Mouse (Mus musculus): ENCODE measurements around the gene Cadm1.

Gene Cadm1

DNA sequence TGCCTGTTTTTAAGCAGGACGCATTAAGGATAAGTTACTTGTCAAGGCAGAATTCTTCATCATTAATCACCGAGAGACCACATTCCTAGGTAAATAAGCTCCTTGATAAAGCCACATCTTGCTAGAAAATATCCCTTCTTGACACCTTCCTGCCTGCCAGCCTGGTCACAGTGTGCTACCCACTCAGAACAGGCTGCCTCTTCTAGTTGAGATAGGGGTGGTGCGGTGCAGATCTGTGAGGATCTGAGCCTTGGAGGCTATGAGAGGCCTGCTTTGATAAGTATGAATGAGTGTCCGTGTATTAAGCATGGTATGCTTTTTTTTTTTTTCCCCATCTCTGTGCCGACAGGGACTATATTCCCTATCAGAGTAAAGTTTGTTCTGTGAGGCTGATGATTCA, 219.2 kb downstream of the Cadm1 start:
- DNase-seq, result no peak

DNA sequence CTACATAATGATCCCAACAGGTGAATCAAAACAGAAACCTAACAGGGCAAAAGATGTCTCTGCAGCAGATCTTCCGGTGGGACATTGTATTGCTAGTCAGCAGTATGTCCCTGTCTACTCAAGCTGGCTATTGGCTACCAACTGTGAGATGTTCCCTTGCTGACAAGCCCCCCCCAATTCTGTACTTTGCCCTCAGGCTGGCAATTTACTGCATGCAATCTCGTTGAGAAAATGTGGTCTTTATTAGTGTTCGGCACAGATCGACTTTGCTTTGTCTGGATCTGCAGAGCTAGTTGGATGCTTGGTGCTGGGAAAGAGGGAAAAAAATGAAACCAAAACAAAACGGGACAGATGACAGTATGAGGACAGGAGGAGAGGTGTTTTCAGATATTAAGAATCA, 222.5 kb downstream of the Cadm1 start:
- DNase-seq, result no peak

DNA sequence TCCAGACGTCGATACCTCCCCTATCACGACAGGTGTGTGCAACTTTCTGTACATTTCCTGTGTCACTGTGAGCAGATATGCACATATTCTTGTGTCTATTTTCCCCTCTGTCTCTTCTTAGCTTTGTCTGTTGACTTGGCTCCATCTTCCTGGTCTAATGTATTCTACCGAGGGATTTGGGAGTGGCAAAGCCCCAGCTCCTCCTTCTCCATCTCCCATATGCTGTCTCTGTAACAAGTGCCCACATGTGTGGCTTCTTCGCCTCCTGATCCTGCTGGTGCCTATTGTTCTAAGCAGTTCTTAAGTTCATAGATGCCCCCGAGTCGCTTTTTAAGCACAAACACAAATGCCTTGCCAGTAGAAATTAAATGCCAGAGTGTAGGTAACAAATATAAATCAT, 223.2 kb downstream of the Cadm1 start:
- no peak for DNase-seq

DNA sequence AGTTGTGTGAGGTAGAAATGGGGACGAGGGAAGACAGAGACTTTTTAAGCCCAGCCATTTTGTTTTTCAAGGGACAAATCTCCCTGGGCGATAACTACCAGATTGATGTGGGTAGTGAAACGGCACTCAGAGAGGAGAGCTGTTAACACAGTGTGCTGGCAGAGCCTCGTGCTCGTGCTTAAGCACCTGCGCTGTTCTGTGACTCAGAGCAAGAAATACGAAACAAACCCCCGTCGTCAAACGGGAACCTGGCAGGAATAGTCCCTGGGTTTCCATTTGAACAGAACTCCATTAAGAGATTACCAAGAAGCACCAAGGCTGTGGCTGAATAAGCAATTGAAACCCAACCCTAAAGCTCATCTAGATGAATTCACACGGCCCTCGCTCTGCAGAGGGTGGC, 225.1 kb downstream of the Cadm1 start:
- DNase-seq, result no peak

DNA sequence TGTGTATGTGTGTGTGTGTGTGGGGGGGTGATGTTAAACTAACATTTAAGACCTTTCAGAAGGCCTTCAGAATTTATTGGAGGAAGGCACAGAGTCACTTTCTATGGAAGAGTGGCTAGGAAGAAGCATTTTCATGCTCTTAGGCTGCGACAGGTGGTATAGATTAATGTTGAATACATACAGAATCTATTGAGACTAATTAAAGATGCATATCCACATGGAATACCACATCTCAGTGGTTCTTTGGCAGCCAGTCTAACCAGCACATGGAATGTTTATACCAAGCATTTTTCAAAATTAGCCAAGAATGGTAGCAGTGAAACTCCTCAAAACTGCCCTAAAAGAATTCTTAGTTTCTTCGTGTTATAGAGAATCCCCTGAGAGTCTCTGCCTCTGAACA, 227.8 kb downstream of the Cadm1 start:
- no peak for DNase-seq

DNA sequence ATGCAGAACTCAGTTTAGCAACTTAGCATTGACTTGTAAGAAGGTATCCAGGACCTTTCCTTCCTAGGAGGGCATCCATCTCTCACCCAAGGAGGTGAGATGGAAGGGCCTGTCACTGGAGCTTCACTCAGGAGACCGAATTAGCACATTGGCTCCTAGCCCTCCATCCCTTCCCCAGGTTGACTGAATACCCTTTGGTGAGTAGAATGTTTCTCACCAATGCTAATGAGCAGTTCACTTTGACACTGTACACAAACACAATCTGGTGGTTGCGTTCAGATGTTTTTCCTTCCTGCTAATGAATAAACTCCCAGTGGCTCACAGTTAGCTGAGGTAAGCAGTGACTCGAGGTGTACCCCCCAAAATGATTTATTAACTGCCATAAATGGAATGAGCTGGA, 228.3 kb downstream of the Cadm1 start:
- no peak for DNase-seq

DNA sequence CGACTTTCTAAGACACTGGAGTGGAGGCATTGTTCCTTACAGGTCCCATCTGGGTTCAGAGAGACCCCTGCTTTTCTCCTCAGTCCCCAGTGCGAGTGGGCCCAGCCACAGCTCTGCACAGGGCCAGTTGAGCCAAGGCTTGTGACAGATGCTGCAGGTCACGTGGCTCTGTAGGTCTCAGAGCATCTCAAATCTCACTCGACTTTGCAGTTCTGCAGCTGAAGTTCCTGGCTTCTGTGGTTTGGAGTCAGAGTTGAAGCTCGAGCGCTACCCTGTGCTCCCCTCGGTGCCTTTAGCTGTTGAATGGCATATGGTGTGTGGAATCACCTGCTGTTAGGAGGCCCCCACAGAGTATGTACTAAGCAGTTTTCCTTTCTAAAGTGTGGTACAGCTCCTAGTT, 229.8 kb downstream of the Cadm1 start:
- no peak for DNase-seq

DNA sequence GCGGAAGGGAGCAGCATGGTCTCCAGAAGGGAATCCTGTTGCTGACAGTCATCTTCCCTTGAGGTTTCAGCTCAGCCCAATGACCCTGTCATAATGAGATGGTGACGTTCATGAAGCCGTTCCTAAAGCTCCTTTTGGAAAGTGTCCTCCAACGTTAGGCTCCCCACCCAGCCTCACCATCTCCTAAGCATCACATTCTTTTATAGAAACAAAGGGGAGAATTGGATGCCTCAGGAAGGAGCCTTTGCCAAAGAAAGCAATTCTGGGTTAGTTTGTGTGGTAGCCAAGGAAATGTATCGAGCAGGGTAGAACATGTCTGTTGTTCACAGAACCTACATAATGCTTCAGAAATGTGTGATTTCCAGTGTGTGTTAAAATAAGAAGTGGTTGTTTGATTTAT, 231.6 kb downstream of the Cadm1 start:
- DNase-seq, result no peak

DNA sequence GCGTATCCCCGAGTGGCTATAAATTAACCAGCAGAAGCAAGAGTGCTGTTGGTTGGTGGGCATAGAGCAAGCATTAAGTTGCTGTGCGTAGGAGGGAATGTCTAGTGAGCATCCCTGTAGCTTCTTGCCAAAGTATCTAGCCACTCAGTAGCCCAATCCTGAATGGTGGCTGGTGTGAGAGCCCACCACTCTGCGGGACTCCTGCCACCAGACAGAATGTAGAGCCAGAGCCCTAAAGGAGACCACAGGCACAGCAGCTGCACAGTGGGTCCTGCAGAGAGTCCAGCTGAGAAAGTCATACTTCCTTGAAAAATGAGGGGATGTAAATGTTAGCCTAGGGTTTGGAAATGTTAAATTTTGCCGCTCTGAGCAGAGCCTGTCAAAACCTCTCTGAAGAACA, 232.9 kb downstream of the Cadm1 start:
- no peak for DNase-seq

DNA sequence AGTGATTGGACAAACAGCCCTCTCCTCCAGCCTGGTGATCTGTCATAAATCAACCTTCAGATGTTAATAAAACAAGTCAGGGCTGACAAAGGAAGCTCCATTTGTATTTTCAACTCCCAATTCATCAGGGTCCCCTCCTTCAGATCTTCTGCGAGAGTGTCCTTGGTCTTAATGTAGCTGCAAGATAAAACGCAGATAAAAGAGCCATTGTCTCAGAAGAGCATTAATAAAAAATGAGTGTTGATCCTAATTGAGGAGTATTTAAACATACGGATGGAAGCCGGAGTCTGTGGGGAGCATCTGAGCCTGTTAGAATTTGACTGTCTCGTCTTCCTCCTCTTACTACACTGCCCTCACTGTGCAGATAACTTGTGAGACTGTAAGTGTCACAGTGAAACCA, 234.9 kb downstream of the Cadm1 start:
- DNase-seq, result no peak

DNA sequence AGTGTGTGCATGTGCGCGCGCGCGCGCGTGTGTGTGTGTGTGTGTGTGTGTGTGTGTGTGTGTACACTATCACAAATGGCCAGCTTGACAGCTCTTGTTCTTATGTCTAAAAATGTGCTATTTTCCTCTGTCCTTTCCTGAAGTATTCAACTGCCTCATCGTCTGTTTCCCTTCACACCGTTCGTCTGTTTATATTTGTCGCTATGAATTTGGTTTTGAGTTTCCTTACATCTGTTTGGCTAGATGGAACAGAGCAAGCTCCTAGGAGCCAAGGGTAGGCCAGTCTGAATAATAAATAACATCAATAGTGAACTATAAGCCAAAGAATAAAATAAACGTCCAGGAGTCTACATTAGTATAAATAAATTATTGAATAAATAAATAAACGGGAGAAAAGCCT, 235.3 kb downstream of the Cadm1 start:
- no peak for DNase-seq

DNA sequence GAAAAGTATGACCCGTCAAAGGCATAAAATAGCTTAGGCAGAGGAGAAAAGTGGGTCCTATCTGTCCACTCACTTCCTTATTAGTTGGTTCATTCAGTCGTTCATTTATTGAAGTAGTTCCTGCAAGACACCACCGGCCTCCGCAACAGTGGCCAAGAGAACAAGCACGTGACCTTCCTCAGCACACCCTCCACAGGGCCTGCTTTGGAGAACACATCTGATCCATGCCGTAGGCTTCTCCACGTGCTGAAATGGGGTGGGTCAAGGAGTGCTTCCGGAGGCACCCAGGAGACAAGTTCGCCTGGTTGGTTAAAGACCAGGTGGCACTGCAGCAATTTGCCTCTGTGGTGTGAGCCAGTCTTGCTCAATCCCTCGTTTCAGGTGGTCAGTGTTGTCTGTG, 236.4 kb downstream of the Cadm1 start:
- DNase-seq, result no peak

DNA sequence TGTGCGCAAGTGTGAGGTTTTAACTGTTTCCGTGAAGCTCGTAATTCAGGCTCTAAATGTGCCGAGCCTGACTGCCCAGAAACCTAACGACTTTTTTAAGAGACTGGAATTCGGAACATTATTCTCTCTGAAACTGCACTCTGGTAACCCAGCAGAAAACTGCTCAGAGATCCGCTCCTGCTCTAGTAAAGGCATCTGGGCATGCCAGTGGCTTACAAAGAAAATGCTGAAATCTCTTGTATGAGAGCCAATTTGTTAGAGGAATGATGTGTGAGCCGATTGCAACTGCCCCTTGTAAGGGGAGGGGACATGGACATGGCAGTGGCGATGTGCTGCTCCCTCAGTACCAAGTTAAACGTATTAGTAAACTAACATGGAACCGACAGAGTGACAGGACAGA, 240.9 kb downstream of the Cadm1 start:
- DNase-seq, result no peak

DNA sequence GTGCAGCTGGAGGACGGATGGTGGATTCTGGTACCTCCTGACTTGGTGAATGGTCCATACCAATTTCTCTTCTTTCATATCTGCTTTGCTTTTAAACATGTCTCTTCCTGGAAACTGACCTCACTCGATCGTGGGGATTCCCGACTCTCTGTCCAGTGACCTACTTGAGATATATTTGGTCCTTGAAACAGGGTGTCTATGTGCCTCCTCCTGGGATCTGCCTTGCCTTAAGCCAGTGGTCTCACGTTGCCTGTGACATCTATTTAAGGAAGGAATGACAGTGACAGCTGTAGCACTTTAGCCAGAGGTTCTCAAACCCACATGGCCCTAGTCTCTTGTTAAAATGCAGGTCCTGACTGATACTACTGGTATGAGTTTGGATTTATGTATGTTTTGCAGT, 242.0 kb downstream of the Cadm1 start:
- no peak for DNase-seq

DNA sequence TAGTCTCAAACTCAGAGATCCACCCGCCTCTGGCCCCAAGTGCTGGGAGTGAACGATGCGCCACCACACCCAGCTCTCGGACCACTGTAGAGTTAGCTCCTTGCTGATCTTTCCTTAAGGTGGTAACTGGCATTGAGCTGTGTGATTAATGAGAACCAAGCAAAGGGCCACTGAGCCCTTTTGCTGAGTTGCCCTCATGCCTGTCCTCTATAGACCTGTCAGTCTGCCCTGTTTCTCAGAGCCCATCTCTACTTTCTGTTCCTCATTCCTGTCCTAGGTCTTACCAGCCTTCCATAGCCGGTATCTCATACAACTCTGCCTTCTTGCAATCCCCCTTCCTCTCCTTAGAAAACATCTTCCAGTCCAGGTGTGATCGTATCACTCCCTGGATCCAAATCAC, 242.8 kb downstream of the Cadm1 start:
- DNase-seq, result no peak

DNA sequence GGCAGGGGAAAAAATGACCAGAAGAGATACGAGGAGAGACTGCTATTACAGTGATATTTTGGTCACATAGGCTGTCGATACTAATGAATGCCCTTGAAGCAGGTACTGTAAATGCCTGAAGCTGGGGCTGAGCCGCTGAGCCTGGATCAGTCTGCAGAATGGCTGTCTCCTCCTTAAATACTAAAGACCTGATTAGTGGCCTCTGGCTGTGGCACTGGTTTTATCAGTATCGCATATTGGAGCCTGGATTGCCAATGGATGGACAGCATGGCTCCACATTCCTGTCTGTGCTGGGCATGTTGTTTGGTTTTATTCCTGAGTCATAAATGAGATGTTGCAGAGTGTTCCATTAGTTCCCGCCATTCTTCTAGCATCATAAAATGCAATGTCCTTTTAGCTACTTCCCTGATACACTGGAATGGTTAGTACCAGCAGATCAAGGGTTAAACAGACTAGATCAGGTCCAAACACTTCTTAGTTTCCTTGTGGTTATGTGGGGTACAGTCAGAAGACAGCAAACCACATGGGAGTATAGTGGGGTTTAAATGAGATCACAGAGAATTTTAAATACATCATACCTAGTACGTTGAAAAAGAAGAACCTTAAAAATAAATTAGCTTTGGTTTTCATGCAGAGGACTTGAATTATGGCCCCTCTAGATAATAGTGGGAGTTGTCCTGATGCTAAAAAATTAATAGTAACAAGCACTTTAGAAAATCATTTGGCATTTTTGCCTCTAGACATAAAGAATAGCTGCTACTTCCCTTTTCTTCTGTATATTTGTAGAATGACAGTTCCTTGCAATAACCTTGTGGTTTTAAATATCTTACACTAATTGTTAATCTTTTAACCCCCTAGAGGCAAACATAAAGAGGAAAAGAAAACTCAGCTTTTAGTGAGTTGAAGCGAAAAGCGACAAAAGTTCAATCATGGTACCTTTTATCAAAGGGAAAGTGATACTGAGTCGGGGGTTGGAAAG, 247.3 kb downstream of the Cadm1 start:
- DNase-seq, result no peak

DNA sequence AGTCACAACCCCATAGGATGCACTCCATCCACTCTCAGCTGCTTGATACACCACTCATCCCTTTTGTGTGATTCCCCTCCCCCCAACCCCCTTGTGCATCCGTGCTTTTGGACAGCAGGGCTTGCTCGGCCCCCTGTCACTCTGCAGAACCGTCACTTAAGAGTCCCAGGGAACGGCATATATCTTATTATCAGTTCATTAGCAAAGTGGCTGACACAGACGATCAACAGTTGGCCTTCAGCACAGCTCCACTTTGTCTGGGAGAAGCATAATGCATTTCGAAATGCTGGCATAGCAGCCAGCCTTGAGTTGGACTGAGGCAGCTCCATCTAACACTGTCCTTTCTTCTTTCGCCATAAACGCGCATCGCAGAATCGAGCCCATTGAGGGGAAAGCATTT, 248.5 kb downstream of the Cadm1 start:
- no peak for DNase-seq

DNA sequence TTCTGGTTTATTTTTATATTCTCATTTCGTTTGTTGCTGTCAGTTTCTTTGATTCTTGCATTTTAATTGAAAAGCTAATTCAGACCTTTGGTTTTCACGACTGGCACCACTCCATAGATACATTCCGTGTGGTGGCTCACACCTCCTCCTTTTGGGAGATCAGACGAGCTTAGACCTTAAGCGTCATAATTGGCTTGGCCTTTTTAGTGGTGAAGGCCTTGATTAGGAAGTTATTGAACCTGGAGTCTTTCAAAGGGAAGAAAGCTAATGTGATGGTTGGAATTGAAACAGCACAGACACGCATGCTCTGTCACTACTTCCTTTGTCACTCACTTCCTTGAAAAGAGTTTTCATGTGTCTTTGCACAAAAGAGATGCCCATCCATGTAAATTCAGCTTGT, 249.3 kb downstream of the Cadm1 start:
- DNase-seq, result no peak

DNA sequence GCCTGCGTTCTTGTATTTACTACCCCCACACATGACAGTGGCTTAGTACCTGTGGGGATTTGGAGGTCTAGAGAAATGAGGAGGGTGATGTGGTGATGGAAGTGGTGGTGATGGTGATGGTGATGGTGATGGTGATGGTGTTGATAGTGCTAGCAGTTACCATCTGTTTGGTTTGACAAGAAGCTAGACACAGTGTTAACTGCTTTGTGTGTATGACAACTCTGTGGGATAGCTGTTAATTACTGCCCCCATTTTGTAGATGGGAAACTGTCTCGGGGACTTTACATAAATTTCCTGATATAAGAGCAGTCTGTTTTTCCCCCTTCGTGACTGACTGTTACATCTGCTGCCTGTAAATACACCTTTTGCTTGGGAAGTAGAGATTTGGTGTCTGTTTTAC, 256.7 kb downstream of the Cadm1 start:
- no peak for DNase-seq

DNA sequence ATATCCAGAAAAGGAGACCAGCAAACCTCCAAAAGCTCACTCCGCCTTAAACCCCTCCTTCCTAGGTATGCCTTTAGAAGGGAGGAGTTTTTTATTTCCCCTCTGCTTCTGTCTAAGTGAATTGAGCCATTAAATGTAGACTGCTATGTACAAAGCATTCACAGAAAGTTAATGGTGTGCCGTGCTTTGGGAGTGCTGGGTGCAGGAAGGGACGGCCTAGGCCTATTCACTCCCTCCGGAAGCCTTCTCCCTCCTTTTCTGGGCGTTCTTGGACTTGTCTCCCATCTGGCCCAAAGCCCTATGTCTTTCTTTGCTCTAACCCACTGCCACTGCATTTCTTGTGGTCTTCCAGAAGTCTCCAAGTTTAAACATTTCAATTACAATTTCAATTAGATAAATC, 268.5 kb downstream of the Cadm1 start:
- DNase-seq, result no peak

DNA sequence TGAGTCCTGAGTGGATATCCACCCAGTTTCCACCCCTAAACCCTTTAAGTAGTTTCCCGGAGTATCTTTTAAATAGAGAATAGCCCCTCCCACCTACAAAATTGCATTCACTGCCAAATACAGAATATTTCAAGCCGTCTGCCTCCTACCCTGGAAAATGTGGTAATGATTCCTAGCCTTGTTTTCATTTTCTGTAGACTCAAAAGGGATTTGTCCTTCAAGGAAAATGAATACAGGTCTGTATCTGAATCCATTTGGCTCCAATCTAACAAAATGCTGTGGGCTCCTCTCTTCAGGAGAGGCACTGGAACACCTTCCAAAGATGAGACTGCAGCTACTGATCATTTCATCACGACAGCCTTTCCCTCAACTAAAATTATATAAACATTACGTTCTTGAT, 271.3 kb downstream of the Cadm1 start:
- no peak for DNase-seq

DNA sequence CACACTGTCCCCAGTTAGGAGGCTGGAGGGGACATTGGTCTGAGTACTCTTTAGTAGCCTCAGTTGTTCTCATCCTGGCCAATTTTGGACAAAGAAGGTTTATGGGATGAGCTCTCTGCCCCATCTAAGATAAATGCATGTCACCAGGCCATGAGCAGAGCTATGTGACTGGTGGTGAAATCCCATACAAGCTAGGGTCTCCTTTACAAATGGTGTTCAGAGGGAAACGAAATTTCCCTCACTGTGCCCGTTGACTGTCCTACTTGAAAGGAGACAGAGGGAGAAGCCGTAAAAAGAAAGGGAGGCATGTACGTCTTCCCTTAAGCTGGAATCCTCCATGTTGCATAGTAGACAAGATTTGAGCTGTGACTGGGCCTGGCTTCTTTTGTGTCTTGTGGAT, 272.6 kb downstream of the Cadm1 start:
- no peak for DNase-seq

DNA sequence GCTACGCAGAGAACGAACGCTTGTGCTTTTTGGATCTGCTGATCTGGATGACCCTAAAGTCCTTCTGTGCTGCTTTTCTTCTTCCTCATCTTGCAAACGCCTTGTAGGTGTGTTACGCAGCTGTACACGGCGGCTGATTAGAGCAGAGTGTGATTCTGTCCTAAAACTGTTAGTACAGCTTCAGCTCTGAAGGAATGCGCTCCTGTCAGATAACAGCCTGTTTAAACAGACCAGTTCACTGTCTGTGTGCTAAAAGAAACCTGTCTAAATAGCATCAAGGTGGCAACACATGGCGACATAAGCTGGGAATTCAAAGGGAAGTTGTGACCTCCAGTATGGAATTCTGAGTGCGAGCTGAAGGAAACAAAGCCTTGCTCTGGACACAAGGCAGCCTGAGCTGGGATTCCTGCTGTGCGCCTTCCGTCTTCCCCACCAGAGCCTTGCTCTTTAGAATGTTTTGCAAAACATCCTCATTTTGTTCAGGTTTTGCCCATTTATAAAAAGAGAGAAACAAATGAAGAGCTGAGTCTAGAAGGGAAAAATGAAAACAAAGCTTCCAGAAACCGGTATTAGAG, 273.6 kb downstream of the Cadm1 start:
- no peak for DNase-seq

DNA sequence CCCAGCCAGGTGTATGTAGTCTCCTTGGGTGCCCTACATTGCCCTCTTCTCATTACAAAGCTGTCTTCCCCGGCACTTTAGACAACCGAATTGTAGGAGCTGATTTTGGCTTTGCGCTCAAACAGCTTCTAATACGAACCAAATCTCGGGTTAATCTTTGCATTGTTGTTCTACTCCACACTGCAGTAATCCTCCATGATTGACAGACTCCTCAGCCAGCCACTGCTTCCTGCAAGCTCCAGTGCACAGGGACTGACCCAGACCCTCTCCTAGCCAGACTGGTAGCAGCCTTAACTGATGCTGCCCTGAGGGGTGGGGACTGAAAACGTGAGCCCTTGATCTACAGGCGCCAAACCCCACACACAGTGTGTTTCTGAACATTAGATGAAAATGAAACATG, 275.7 kb downstream of the Cadm1 start:
- DNase-seq, result no peak

DNA sequence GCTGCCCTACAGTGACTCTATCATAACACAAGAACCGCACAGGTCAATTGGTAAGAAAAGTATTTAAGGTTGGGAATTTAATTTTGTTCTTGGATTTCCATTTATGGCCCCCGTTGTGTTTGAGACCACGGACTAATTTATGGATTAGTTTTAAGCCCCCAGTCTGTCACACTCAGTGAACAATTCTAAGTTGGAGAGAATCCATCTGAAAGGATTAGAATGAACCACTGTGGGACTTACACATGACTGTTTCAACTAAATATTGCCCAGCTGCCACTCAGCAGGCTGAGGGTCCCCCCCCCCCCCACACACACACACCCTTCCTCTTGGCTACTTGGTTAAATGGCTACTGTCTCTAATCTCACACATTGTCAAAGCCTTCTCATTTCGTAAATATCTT, 295.7 kb downstream of the Cadm1 start:
- no peak for DNase-seq
